Mouse (Mus musculus): ENCODE data around the gene Cldn5.
A peak's percentile ranks its signal among the peaks of the same experiment; 100 is the strongest.

Cldn5 gene

DNA sequence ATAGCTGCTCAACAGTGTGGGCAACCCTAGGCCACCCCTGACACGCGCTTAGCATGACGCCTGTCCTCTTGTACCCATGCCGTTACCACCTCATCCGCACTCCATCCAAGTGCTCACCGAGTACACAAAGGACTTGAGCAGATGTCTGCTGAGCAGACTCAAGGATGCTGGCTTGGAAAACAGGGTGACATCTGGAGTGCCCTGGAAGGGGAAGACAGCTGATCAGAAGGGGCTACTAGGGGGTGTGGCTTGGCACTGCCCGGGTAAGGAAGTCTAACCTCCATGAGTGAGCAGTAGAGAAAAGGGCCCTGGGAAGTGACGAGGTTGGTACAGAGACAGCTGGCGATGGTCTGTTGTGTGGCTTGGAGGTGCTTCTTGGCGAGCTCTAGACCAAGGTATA is 10.0 kb downstream of the Cldn5 start:
- no peak for DNase-seq

DNA sequence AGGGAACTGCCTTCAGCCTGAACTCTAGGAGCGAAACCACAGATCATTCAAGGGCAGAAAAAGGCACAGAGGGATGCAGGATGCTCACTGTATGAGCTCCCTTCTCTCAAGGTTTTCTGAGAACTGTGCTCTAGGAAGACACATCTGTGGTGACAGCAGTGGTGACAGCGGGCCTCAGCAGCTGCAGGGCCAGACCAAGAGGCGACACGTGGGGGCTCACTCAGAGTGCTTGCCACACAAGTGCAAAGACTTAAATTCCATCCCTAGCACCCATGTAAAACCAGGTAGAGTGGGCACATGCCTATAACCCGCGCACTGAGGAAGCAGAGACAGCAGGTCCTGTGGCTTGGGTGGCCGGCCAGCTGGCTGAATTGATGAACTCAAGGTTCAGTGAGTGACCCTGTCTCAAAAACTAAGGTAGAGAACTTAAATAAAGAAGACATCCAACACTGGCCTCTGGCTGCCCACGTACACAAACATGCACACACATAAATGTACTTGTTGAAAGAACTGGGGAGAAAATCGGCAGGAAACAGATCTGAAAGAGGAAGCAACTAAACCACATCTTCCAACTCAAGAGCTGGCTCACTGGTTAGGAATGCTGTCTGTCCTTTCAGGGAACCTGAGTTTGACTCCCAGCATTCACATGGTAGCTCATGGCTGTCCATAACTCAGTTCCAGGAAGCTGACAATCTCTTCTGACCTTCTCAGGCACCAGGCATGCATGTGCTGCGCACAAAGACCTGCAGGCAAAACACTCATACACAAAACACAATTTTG is 12.2 kb downstream of the Cldn5 start:
- no peak for DNase-seq

DNA sequence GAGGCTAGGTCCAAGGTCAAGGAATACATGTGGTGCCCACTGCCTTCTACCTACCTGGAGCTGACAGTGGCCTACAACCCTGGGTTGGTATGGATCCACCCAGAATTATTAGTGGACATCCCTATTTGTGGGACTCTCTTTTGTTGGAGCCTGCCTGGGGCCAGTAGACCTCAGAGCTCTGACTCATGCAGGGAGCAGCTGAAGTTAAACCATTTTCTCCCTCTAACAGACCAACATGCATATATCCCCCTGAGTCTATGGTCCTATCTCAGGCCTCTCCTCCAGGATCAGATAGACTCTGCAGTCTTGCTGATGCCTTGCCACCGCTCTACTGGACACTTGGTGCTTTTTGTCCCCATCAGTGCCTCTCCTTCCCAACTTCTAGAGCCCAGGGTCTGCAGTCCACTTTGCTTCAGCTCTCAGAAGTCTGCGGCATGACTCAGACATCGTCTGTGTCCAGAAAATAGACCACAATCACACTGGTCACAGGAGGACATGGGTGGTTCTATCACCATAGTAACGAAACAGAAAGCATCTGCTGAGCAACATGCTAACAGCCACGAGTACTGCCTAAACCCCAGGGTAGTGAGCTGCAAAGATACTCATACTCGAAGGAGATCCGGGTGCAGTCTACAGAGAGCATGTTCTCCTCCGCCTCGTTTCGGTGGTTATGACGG is 18.7 kb downstream of the Cldn5 start:
- no peak for DNase-seq

GRCm38 (mm10) chr16:18796645-18797044 is 20.0 kb downstream of the Cldn5 start:
- DNase-seq = no peak

GRCm38 (mm10) chr16:18798151-18798550 is 21.5 kb downstream of the Cldn5 start:
- no peak for DNase-seq

DNA sequence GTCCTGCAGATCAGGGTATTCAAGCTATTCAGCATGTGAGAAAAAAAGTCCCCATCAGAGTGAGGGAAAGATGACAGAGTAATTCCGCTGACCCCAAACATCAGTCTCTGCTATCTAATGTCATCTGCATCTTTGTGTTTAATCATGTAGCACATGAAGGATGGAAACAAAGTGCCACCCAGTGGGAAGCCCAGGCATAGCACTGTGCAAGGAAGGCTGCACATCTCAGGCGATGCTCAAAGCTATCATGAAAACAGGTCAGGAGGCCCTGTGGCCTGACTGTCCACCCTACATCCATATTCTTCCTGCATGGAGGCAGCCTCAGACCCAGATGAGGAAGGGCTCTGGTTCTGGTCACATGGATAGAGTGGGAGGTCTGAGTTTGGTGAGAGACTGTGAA is 22.2 kb downstream of the Cldn5 start:
- peak; percentile 69 for DNase-seq

DNA sequence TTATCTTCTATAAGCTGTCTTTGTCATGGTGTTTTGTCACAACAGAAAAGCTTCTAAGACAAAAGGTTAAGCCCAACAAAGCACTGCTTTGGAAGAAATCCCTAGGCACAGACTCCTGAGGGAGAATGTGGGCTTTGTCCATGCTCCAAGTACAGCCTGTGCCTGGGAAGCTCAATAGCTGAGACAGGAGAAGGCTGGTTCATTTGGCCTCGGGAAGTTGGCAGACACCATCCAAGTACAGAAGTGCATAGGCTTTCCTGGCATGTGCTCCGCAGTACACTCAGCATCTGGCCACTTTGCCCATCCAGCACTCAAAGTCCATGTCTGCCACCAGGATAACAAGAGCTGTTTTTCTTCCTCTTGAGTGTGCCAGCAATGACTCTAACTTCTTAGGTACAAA is 29.1 kb downstream of the Cldn5 start:
- DNase-seq = no peak

DNA sequence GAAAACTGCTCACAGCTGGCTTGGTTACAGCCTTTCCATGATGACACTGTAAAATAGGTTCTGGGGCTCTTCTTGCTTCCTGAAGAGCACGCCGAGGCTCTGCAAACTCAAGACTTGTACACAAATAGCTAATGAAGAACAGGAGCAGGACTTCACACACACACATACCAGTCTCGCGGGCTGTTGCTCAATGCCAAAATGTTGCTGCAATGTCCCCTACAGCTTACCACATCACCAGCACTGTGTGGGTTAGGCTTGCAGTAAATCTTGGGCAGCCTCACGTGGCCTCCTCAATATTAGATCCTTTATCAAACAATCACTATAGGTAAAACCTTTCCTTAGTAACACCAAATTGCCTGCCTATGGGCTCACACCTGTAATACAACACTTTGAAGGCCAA is 32.4 kb downstream of the Cldn5 start:
- no peak for DNase-seq

DNA sequence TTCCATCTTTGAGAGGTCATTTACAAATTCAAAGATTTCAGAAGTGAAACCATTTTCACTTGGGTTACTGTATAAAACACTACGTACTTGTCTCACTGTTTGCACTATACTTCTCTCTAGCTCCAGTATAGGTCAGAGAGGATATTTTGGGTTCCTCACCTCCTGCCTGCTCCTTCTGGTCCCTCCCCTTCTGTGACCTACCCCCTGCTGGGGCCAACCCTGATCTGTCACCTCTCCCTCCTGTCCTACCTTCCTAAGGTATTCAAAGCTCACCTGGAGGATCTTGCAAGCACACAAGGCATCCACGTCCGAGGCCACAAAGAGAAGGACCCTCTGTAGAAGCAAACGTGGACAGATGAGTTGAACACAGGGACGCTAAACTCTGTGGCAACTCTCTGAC is 34.4 kb downstream of the Cldn5 start:
- no peak for DNase-seq

- peak; percentile 89 for DNase-seq
Measured at GRCm38 (mm10) chr16:18811468-18812384, 35.1 kb downstream of the Cldn5 start, which contains the start of the genes Ufd1 and Cdc45. Gene Ufd1 (plus strand): TSS chr16:18811779. Gene Cdc45 (minus strand): TSS chr16:18811987.

- DNase-seq = no peak
Measured at GRCm38 (mm10) chr16:18812385-18812910, 35.8 kb downstream of the Cldn5 start.

- no peak for DNase-seq
Measured at GRCm38 (mm10) chr16:18822356-18822755, 45.7 kb downstream of the Cldn5 start.

DNA sequence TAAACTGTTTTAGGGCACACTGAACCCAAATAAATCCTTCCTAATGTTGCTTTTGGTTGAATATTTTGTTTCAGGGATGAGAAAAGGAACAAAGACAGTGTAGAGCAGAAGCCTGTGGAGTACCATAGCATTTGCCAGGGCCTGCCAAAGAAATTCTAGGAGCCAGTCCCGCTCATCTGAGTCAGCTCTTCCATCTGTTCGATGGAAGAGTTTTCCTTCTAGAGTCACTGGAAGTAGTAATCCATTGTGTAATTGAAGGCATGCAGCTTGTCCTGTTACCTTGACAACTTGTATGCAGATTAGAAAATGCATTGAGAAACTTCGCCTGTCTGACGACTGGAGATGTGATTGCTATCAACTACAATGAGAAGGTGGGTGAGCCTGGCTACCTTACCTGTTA is 46.3 kb downstream of the Cldn5 start:
- no peak for DNase-seq

All from kidney, adult 18-20 months (tissue).